Mouse (Mus musculus): ENCODE results near the gene Tdp2. TPM values are rescaled to one million over a fixed set of nuclear protein-coding genes. Genes with fewer than 3 reads are reported as not detected.

The Tdp2 gene
- total and polyA plus RNA-seq, 3 experiments = 33.1 to 45.3 TPM; not detected in 1

DNA sequence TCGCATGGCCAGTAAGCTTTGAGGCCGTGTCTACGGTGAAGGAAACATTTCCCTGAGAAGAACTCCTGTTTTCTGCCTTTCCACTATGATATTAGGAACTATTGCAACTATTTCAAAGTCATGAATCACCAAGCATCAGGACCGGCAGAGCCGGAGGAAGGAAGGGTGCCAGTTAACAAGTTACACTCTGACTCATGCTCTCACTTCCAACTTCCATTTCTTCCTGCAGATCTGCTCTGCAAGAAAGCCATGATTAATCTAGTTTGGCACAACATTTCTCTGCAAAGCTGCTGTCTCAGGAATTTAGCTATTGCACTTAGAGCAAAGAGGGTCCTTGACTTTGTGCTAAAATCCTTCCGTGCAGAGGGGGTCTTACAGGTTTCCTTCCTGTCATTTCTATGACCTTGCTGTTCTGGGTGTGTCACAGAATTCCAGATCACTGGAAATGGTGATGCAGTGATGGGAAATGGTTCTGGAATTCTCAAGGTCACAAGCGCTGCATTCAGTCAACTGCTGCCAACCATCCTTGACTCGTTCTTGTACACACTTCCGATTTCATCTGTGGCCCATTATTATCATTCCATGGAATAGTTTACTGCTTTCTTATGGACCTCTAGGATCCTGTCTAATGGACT is 39.0 kb upstream of the Tdp2 start:
- Histone ChIP-seq H3K27ac (ENCODE audit: control insufficient read depth, low read depth, low read length) (no peak overlapping the region), H3K36me3 (ENCODE audit: control insufficient read depth in 1 of 2, insufficient read depth in 2 of 2, low read length in 2 of 2) (peaks cover 0 to 4% of the 10 kb centered on the region in 2 experiments; a peak in 2 of 4 replicates), H3K79me2 (ENCODE audit: control insufficient read depth, insufficient read depth, low read length, poor library complexity) (no peaks in the 10 kb centered on the region), H3K4me3 (ENCODE audit: control insufficient read depth in 1 of 2, insufficient read depth in 1 of 2, low read depth in 2 of 2, low read length in 2 of 2) (no peak overlapping the region), H3K27me3 (ENCODE audit: control insufficient read depth in 1 of 2, insufficient read depth in 2 of 2, low read length in 2 of 2) (no peaks in the 10 kb centered on the region; a peak in 1 of 4 replicates), H3K9me3 (replicated peaks; ENCODE audit: insufficient read depth, low read length) (no peaks in the 10 kb centered on the region), H3K4me1 (ENCODE audit: control insufficient read depth in 1 of 2, insufficient read depth in 2 of 2, low read length in 2 of 2) (peaks cover 0 to 3% of the 10 kb centered on the region in 2 experiments; a peak in 2 of 4 replicates), H3K9ac (ENCODE audit: control insufficient read depth, low read depth, low read length, poor library complexity, severe bottlenecking) (no peak overlapping the region)
- TF ChIP-seq ZC3H11A (IDR thresholded peaks at IDR 0.05; ENCODE audit: low read depth, low read length) (no peak), USF1 (IDR thresholded peaks at IDR 0.05; ENCODE audit: low read depth, low read length) (no peak), POLR2AphosphoS5 (IDR thresholded peaks at IDR 0.05; ENCODE audit: borderline replicate concordance, low read depth, low read length) (no peak), TAL1 (IDR thresholded peaks at IDR 0.05; ENCODE audit: low read length) (no peak), GATA1 (IDR thresholded peaks at IDR 0.05; ENCODE audit: low read depth, low read length) (no peak), TCF12 (IDR thresholded peaks at IDR 0.05; ENCODE audit: low read depth, low read length) (no peak), CHD2 (IDR thresholded peaks at IDR 0.05; ENCODE audit: low read length) (no peak), ELF1 (IDR thresholded peaks at IDR 0.05; ENCODE audit: low read depth, low read length) (no peak), MYB (IDR thresholded peaks at IDR 0.05; ENCODE audit: low read depth, low read length) (no peak), NRF1 (IDR thresholded peaks at IDR 0.05; ENCODE audit: insufficient read depth, low read depth, low read length, poor library complexity, severe bottlenecking) (no peak), BHLHE40 (IDR thresholded peaks at IDR 0.05; ENCODE audit: borderline replicate concordance, low read depth, low read length) (no peak), NELFE (IDR thresholded peaks at IDR 0.05; ENCODE audit: low read depth, low read length) (no peak), MYC (IDR thresholded peaks at IDR 0.05; ENCODE audit: low read depth, low read length) (no peak), MAFK (IDR thresholded peaks at IDR 0.05; ENCODE audit: borderline replicate concordance, low read depth, low read length) (no peak), CHD1 (IDR thresholded peaks at IDR 0.05; ENCODE audit: low read depth, low read length) (no peak)
- DNase-seq (ENCODE audit: low read depth, low spot score) = no peak

- no peak overlapping the region for H3K9ac ChIP-seq (ENCODE audit: control insufficient read depth, low read depth, low read length, poor library complexity, severe bottlenecking)
- H3K36me3 ChIP-seq (ENCODE audit: control insufficient read depth in 1 of 2, insufficient read depth in 2 of 2, low read length in 2 of 2) = peaks cover 0 to 5% of the 10 kb centered on the region in 2 experiments; a peak in 2 of 4 replicates
- H3K4me1 ChIP-seq (ENCODE audit: control insufficient read depth in 1 of 2, insufficient read depth in 2 of 2, low read length in 2 of 2) = peaks cover 2 to 3% of the 10 kb centered on the region in 2 experiments
- H3K79me2 ChIP-seq (ENCODE audit: control insufficient read depth, insufficient read depth, low read length, poor library complexity) = peaks cover 27% of the 10 kb centered on the region
- H3K27me3 ChIP-seq (ENCODE audit: control insufficient read depth in 1 of 2, insufficient read depth in 2 of 2, low read length in 2 of 2) = no peaks in the 10 kb centered on the region; a peak in 1 of 4 replicates
- no peak for TF ChIP-seq GABPA (IDR thresholded peaks at IDR 0.05; ENCODE audit: low read depth, low read length)
- TF ChIP-seq NRF1 (IDR thresholded peaks at IDR 0.05; ENCODE audit: insufficient read depth, low read depth, low read length, poor library complexity, severe bottlenecking) = no peak
- no peak for TF ChIP-seq EP300 (IDR thresholded peaks at IDR 0.05; ENCODE audit: low read depth in 1 of 2, low read length in 2 of 2)
- TF ChIP-seq TCF12 (IDR thresholded peaks at IDR 0.05; ENCODE audit: low read depth, low read length) = no peak
- TF ChIP-seq USF1 (IDR thresholded peaks at IDR 0.05; ENCODE audit: low read depth, low read length) = no peak
- no peak for TF ChIP-seq JUND (IDR thresholded peaks at IDR 0.05; ENCODE audit: low read depth, low read length)
- no peak for TF ChIP-seq CTCF (IDR thresholded peaks at IDR 0.05 in 2 of 3, conservative IDR thresholded peaks at IDR 0.05 in 1 of 3; ENCODE audit: control insufficient read depth in 1 of 3, insufficient read depth in 1 of 3, low read depth in 2 of 3, low read length in 3 of 3, poor library complexity in 1 of 3, severe bottlenecking in 1 of 3)
- TF ChIP-seq ZC3H11A (IDR thresholded peaks at IDR 0.05; ENCODE audit: low read depth, low read length) = no peak
- no peak for TF ChIP-seq ZMIZ1 (IDR thresholded peaks at IDR 0.05; ENCODE audit: low read depth, low read length)
- no peak for TF ChIP-seq POLR2AphosphoS2 (IDR thresholded peaks at IDR 0.05; ENCODE audit: low read length)
- TF ChIP-seq RCOR1 (IDR thresholded peaks at IDR 0.05; ENCODE audit: low read depth, low read length) = no peak
- no peak for TF ChIP-seq SIN3A (IDR thresholded peaks at IDR 0.05; ENCODE audit: low read length)
- TF ChIP-seq USF2 (IDR thresholded peaks at IDR 0.05; ENCODE audit: borderline replicate concordance in 1 of 2, insufficient read depth in 1 of 2, low read depth in 1 of 2, low read length in 2 of 2) = no peak
- TF ChIP-seq MXI1 (IDR thresholded peaks at IDR 0.05; ENCODE audit: low read depth, low read length) = no peak
- no peak for TF ChIP-seq GATA1 (IDR thresholded peaks at IDR 0.05; ENCODE audit: low read depth, low read length)
- TF ChIP-seq UBTF (IDR thresholded peaks at IDR 0.05; ENCODE audit: borderline replicate concordance, insufficient read depth, low read depth, low read length) = no peak
- TF ChIP-seq MAX (IDR thresholded peaks at IDR 0.05; ENCODE audit: low read length) = no peak
- no peak for TF ChIP-seq SMC3 (IDR thresholded peaks at IDR 0.05; ENCODE audit: low read depth, low read length)
- no peak overlapping the region for H3K4me3 ChIP-seq (ENCODE audit: control insufficient read depth in 1 of 2, insufficient read depth in 1 of 2, low read depth in 2 of 2, low read length in 2 of 2)
- H3K9me3 ChIP-seq (replicated peaks; ENCODE audit: insufficient read depth, low read length) = no peaks in the 10 kb centered on the region
- no peak overlapping the region for H3K27ac ChIP-seq (ENCODE audit: control insufficient read depth, low read depth, low read length)
- no peak for DNase-seq (ENCODE audit: low read depth, low spot score)
Measured at GRCm38 (mm10) chr13:24798686-24799085, 32.8 kb upstream of the Tdp2 start.
